Mouse (Mus musculus) large intestine, adult 2 months (tissue): Measurements from ENCODE around the gene Prrt4. TPM values are rescaled to one million over a fixed set of nuclear protein-coding genes. Genes with fewer than 3 reads are reported as not detected.
"Not testable (repeated sequence)": the region's sequence is repeated elsewhere in the genome, so short reads cannot be mapped to it uniquely, and the experiment has no call there.

Experiments used
- DNase-seq: peaks from one replicate; pipeline ENCODE4 v3.0.0-alpha.2; 2012; ENCODE audit warnings: low read depth, low spot score
- WGBS: fragments of 180-500 bp; shearing (Covaris S2); methylation state at CpG from one replicate; pipeline ENCODE4 v1.1.7; 2018; 5-methylcytosine and 5-hydroxymethylcytosine counted together
- polyA plus RNA-seq: library from polyadenylated mRNA; depleted of rRNA; stranded (reverse); fragments of >200 nt; gene quantifications from 2 replicates; pipeline ENCODE4 v1.2.3, GENCODE M21; 2012; rRNA removed

Prrt4 gene
- polyA plus RNA-seq, 1 experiment: 0.15 TPM

GRCm38 (mm10) chr6:29161291-29161690 is 18.1 kb downstream of the Prrt4 start:
- whole genome bisulfite sequencing: 98% methylated on average over 5 of the region's 5 CpGs
- DNase-seq: not testable (repeated sequence)

DNA sequence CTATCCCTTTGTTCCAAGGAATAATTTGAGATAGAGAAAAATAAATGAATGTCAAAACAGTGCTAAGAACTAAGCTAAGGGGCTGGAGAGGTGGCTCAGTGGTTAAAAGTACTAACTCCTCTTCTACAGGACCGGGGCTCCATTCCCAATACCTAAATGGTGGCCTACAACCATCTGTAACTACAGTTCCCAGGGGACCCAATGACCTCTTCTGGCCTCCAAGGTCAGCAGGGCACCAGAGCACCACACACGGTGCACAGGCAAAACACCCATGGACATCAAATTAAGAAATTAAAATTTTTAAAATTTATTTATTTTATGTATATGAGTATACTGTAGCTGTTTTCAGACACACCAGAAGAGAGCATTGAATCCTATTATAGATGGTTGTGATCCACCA is 18.6 kb downstream of the Prrt4 start:
- no peak for DNase-seq
- 92% methylated on average over 2 of the region's 2 CpGs for WGBS

DNA sequence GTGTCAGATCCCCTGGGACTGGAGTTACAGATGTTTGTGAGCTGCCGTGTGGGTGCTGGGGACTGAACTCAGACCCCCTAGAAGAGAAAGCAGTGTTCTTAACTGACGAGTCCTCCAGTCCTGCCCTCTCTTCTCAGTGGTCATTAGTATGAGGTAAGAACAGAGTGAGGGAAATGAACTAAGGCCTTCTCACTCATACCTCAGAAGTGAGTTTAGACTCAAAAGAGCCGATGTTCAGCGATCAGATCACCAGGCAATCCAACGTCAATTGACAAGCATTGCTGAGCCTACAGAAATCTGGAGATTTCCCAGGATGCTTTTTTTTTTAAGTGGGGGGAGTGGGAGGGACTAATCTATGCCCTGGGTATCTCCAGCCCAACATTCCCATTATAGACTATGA is 23.1 kb downstream of the Prrt4 start:
- 93% methylated on average over 5 of the region's 5 CpGs for WGBS
- DNase-seq: no peak

GRCm38 (mm10) chr6:29150001-29150400 is 29.4 kb downstream of the Prrt4 start:
- DNase-seq: no peak
- 88% methylated on average over 1 of the region's 1 CpGs for WGBS

- DNase-seq: no peak
- 77% methylated on average over 5 of the region's 5 CpGs for WGBS
Observed at GRCm38 (mm10) chr6:29147407-29148010, 31.9 kb downstream of the Prrt4 start.

GRCm38 (mm10) chr6:29146641-29147040 is 32.7 kb downstream of the Prrt4 start:
- WGBS: 65% methylated on average over 7 of the region's 7 CpGs
- DNase-seq: no peak

- no peak for DNase-seq
- WGBS: 81% methylated on average over 12 of the region's 12 CpGs
Observed at GRCm38 (mm10) chr6:29145456-29146307, 33.7 kb downstream of the Prrt4 start.

GRCm38 (mm10) chr6:29144971-29145370 is 34.4 kb downstream of the Prrt4 start:
- DNase-seq: no peak

DNA sequence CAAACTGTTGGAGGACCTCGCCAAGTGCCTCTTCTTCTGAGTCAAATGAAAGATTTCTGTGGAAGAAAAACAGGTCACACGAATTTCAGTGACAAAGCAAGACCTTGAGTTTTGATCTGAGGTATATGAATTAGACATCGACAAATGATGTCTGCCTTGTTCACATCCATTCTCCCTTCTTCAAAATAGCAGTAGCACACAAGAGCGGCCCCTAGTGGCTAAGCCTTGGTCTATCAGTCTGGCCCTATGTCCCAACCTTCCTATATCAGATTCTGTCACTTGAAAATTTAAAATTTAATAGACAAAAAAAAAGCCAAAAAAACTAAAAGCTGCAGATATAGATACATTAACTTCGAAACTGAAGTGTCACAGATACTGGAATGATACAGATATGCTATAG is 35.8 kb downstream of the Prrt4 start:
- 38% methylated on average over 5 of the region's 5 CpGs for WGBS

More at GRCm38 (mm10) chr6:29144971-29145370, 34.4 kb downstream of the Prrt4 start:
- 80% methylated on average over 3 of the region's 3 CpGs for whole genome bisulfite sequencing

GRCm38 (mm10) chr6:29137441-29137840 is 41.9 kb downstream of the Prrt4 start:
- 94% methylated on average over 9 of the region's 9 CpGs for WGBS
- DNase-seq: no peak

More for the DNA sequence above, 35.8 kb downstream of the Prrt4 start:
- peak; percentile 13 for DNase-seq

- 91% methylated on average over 9 of the region's 9 CpGs for WGBS
Observed at GRCm38 (mm10) chr6:29133100-29133499, 46.3 kb downstream of the Prrt4 start.

DNA sequence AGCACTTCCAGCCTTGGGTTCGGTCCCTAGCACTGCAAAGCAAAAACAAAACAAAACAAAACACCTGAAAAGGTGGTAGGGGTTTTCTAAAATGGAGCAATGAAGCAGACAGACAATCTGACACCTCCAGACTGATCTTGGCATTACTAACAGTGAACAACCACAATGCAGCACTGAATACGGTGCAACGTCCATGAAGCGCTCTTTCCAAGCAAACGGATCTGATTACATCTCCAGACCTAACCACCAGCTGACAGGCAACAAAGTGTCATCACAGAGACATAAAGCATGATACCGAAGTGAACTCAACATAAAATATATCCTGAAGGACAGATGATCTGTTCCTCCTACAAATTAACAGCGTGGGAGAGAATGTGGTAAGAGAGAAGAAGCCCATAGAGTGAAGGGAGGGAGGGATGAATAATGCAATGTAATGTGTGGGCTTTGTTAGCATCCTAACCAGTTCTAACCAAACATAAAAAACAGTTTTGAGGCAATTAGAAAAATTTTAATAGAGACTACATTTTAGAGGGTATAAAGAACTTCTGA is 52.4 kb downstream of the Prrt4 start:
- no peak for DNase-seq
- WGBS: 92% methylated on average over 7 of the region's 7 CpGs

More at GRCm38 (mm10) chr6:29133100-29133499, 46.3 kb downstream of the Prrt4 start:
- no peak for DNase-seq

DNA sequence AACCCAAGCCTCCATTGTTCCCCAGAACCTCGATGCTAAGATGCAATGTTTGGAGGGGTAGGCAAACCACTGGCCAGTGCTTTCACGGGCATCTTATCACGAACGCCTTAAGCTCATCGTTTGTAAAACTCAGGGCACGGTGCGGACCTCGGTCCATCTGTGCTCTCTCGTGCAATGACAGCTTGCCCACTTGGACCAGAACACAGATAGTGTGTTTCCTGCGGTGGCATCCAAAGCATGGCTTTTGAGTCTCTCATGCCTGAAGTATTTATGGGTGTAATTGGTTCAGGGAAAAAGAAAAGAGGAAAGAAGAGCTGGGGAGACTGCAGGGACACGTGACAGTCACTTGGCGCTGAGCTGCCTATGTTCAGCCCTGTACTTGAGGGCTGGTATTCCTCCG is 59.4 kb downstream of the Prrt4 start:
- WGBS: 85% methylated on average over 13 of the region's 13 CpGs
- DNase-seq: no peak

Other genes with a start within 250 kb of the Prrt4 start
- gene Lep, start 119.4 kb downstream of the Prrt4 start, polyA plus RNA-seq: 2.8 and 3.5 TPM in 2 replicates
- 3.9 and 5.7 TPM in 2 replicates for gene Rbm28, start 14.6 kb downstream of the Prrt4 start, polyA plus RNA-seq
- gene Impdh1, start 36.8 kb upstream of the Prrt4 start, polyA plus RNA-seq: 17.5 and 22.2 TPM in 2 replicates
- 11.4 and 11.5 TPM in 2 replicates for gene Hilpda, start 92.9 kb upstream of the Prrt4 start, polyA plus RNA-seq
- gene Fam71f2, start 100.0 kb upstream of the Prrt4 start, polyA plus RNA-seq: 0.38 and 0.81 TPM in 2 replicates
- gene Fam71f1, start 139.6 kb upstream of the Prrt4 start, polyA plus RNA-seq: not detected in 2 replicates
- 52.4 and 59.8 TPM in 2 replicates for gene Calu, start 168.5 kb upstream of the Prrt4 start, polyA plus RNA-seq
- gene Opn1sw, start 208.9 kb upstream of the Prrt4 start, polyA plus RNA-seq: 0.15 and 0.22 TPM in 2 replicates
- 1.7 and 2.0 TPM in 2 replicates for gene Ccdc136, start 216.7 kb upstream of the Prrt4 start, polyA plus RNA-seq